Mouse (Mus musculus): ENCODE results near the gene Tbc1d24. TPM values are rescaled to one million over a fixed set of nuclear protein-coding genes. Genes with fewer than 3 reads are reported as not detected.
A peak's percentile ranks its signal among the peaks of the same experiment; 100 is the strongest.

Tbc1d24 gene
- polyA plus RNA-seq, 1 experiment from 2014 or later = 34.7 TPM

DNA sequence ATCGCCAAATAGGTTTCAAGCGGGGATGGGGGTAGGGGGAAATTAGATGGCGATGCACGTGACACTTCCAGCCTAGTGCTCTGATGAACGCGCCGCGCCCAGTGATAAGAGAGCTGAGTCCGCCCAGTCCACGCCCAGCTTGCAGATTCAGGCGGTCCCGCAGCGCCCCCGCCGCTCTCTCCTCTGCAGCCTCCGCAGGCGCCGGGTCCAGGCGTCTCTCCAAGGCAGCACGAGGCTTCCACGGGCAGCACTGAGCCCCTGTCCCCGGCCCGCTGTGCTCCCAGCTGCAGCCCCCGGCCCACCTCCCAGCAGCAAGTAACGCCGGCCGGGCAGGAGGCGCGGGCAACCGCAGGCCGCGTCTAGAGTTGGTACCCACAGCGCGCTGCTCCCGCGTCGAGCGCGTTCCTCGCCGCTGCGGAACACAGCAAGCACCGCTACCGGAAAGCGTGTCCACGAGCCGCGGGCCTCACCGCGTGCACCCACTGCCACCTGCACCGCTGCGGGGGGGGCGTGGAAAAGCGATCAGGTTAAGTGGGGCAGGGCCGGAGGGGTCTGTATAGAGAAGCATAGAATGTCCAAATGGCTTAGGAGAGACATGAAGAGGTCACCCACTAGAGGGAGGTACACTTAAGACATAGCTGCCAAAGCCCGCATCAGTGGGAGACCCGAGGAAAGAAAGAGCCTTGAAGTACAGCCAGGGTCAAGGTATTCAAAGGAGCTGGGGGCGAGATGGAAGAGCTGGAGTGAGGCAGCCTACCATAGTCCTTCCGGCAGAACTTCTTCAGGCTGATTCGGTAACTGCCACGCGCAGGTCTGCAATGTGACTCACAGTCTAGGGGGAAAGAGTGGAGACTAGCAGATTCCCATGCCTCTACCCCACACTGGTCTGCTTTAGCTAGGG is 1.3 kb upstream of the Tbc1d24 start:
- Histone ChIP-seq H3K9me3 (ENCODE audit: control insufficient read depth, low read length) (no peaks in the 10 kb centered on the region), H3K4me3 (ENCODE audit: low read depth, low read length) (peak overlapping the region; percentile 70), H3K4me2 (ENCODE audit: low read depth, low read length) (peak overlapping the region; percentile 92), H3K9ac (replicated peaks; ENCODE audit: low read depth, low read length) (peak overlapping the region; percentile 83), H3K27ac (ENCODE audit: low read depth, low read length) (peak overlapping the region; percentile 72), H3K36me3 (ENCODE audit: control insufficient read depth, insufficient read depth, low read length) (no peaks in the 10 kb centered on the region), H3K27me3 (ENCODE audit: control insufficient read depth, insufficient read depth, low read length) (0 out of 2 replicates have a peak, but pooled peaks cover 4% of the 10 kb centered on the region), H3K4me1 (ENCODE audit: control insufficient read depth, insufficient read depth, low read length) (peaks cover 63% of the 10 kb centered on the region)
- WGBS = 4% methylated on average over 56 of the region's 62 CpGs
- peak; percentile 39; the same call in 1 of the 2 replicates for ATAC-seq (ENCODE audit: low read depth)

- WGBS = 3% methylated on average over 15 of the region's 15 CpGs
- peak overlapping the region; percentile 70 for H3K4me3 ChIP-seq (ENCODE audit: low read depth, low read length)
- H3K9me3 ChIP-seq (ENCODE audit: control insufficient read depth, low read length) = no peaks in the 10 kb centered on the region
- peak; percentile 19 for ATAC-seq (ENCODE audit: low read depth)
- no peaks in the 10 kb centered on the region for H3K36me3 ChIP-seq (ENCODE audit: control insufficient read depth, insufficient read depth, low read length)
- H3K4me2 ChIP-seq (ENCODE audit: low read depth, low read length) = peak overlapping the region; percentile 92
- H3K9ac ChIP-seq (replicated peaks; ENCODE audit: low read depth, low read length) = peak overlapping the region; percentile 83
- 0 out of 2 replicates have a peak, but pooled peaks cover 4% of the 10 kb centered on the region for H3K27me3 ChIP-seq (ENCODE audit: control insufficient read depth, insufficient read depth, low read length)
- H3K27ac ChIP-seq (ENCODE audit: low read depth, low read length) = peak overlapping the region; percentile 72
- H3K4me1 ChIP-seq (ENCODE audit: control insufficient read depth, insufficient read depth, low read length) = peaks cover 56% of the 10 kb centered on the region
These were observed 573 bp upstream of the Tbc1d24 start for GRCm38 (mm10) chr17:24205908-24206361.

- H3K4me2 ChIP-seq (ENCODE audit: low read depth, low read length) = peak overlapping the region; percentile 92
- WGBS = 8% methylated on average over 7 of the region's 7 CpGs
- no peak for ATAC-seq (ENCODE audit: low read depth)
- 0 out of 2 replicates have a peak overlapping the region, but pooled peaks have one; percentile 10 for H3K27ac ChIP-seq (ENCODE audit: low read depth, low read length)
- H3K36me3 ChIP-seq (ENCODE audit: control insufficient read depth, insufficient read depth, low read length) = no peaks in the 10 kb centered on the region
- H3K9ac ChIP-seq (replicated peaks; ENCODE audit: low read depth, low read length) = peak overlapping the region; percentile 83
- H3K27me3 ChIP-seq (ENCODE audit: control insufficient read depth, insufficient read depth, low read length) = 0 out of 2 replicates have a peak, but pooled peaks cover 4% of the 10 kb centered on the region
- peaks cover 55% of the 10 kb centered on the region for H3K4me1 ChIP-seq (ENCODE audit: control insufficient read depth, insufficient read depth, low read length)
- H3K4me3 ChIP-seq (ENCODE audit: low read depth, low read length) = peak overlapping the region; percentile 70
- no peaks in the 10 kb centered on the region for H3K9me3 ChIP-seq (ENCODE audit: control insufficient read depth, low read length)
These were observed 516 bp downstream of the Tbc1d24 start for GRCm38 (mm10) chr17:24204846-24205245.

DNA sequence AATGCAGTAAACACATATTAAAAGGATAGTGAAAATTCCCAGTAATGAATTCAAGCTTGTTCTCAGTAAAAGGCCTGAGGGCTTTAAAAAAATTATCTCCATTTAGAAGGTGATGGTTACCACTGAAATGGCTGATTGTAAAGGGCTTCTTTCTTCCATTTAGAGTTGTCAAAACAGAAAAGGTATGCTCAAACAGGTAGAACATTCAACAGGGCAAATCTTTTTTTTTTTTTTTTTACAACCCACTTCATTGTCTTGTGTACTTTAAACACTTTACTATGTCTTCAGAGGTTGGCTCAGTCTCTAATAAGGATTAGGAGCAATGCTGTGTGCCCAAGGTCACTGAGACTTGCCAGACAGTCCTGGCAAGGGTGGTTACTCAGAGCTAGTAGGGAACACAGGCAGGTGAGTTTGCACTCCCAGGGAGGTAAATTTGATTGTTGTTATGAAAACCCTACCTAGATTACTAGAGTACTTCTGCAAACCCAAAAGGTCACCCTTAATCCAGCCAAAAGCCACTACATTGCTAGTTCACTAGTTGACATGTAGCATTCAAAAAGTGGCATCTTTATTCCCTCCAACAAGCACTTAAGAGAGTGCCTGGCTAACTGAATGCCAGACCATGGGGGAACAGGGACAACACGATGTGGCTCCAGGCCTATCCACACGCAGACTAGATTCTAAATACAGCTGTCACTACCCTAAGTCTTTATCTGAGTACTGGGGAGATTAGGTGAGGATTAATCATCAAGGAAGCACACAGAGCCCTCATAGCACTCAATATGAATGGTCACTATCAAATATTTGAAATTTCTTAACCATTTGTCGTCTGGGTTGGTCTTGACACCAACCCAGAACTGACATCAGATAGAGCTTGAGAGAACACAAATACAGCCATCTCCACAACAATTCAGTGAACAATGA is 1.5 kb downstream of the Tbc1d24 start:
- 84% methylated on average over 3 of the region's 3 CpGs for WGBS
- Histone ChIP-seq H3K9ac (replicated peaks; ENCODE audit: low read depth, low read length) (peak overlapping the region; percentile 83), H3K27me3 (ENCODE audit: control insufficient read depth, insufficient read depth, low read length) (0 out of 2 replicates have a peak, but pooled peaks cover 4% of the 10 kb centered on the region), H3K27ac (ENCODE audit: low read depth, low read length) (no peak overlapping the region), H3K36me3 (ENCODE audit: control insufficient read depth, insufficient read depth, low read length) (no peaks in the 10 kb centered on the region), H3K4me1 (ENCODE audit: control insufficient read depth, insufficient read depth, low read length) (peaks cover 46% of the 10 kb centered on the region), H3K4me2 (ENCODE audit: low read depth, low read length) (peak overlapping the region; percentile 92), H3K4me3 (ENCODE audit: low read depth, low read length) (peak overlapping the region; percentile 70; the same call in 1 of the 2 replicates), H3K9me3 (ENCODE audit: control insufficient read depth, low read length) (no peaks in the 10 kb centered on the region)
- no peak for ATAC-seq (ENCODE audit: low read depth)

DNA sequence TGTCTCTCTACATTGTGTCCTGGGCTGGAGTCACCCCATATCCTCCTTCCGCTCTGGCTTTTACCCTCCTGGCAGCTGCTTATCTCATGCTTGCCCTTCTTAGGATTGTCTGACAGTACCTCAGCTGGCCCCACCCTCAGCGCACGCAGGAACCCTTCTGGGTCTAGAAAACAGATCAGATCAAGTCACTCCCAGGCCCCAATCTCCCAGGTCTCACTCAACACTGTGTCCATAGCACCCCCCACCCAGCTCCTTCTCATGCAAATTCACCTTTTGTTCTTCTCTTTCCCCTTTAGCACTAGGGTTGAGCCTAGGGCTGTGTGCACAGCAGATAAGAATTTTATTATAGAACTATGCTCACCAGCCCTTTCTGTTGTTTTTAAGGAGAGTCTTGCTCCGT is 2.3 kb downstream of the Tbc1d24 start:
- WGBS = 48% methylated on average over 4 of the region's 4 CpGs

GRCm38 (mm10) chr17:24201092-24201491 is 4.3 kb downstream of the Tbc1d24 start:
- ATAC-seq (ENCODE audit: low read depth) = no peak

More for the DNA sequence above, 2.3 kb downstream of the Tbc1d24 start:
- Histone ChIP-seq H3K27me3 (ENCODE audit: control insufficient read depth, insufficient read depth, low read length) (0 out of 2 replicates have a peak, but pooled peaks cover 4% of the 10 kb centered on the region), H3K36me3 (ENCODE audit: control insufficient read depth, insufficient read depth, low read length) (no peaks in the 10 kb centered on the region), H3K27ac (ENCODE audit: low read depth, low read length) (no peak overlapping the region), H3K4me2 (ENCODE audit: low read depth, low read length) (no peak overlapping the region; the same call in 1 of the 2 replicates), H3K4me3 (ENCODE audit: low read depth, low read length) (no peak overlapping the region), H3K9ac (replicated peaks; ENCODE audit: low read depth, low read length) (no peak overlapping the region), H3K4me1 (ENCODE audit: control insufficient read depth, insufficient read depth, low read length) (peaks cover 38% of the 10 kb centered on the region), H3K9me3 (ENCODE audit: control insufficient read depth, low read length) (no peaks in the 10 kb centered on the region)
- no peak for ATAC-seq (ENCODE audit: low read depth)

GRCm38 (mm10) chr17:24199741-24200140 is 5.6 kb downstream of the Tbc1d24 start:
- Histone ChIP-seq H3K36me3 (ENCODE audit: control insufficient read depth, insufficient read depth, low read length) (no peaks in the 10 kb centered on the region), H3K4me1 (ENCODE audit: control insufficient read depth, insufficient read depth, low read length) (peaks cover 13% of the 10 kb centered on the region), H3K27ac (ENCODE audit: low read depth, low read length) (no peak overlapping the region), H3K27me3 (ENCODE audit: control insufficient read depth, insufficient read depth, low read length) (no peaks in the 10 kb centered on the region), H3K4me3 (ENCODE audit: low read depth, low read length) (no peak overlapping the region), H3K9me3 (ENCODE audit: control insufficient read depth, low read length) (no peaks in the 10 kb centered on the region), H3K4me2 (ENCODE audit: low read depth, low read length) (no peak overlapping the region), H3K9ac (replicated peaks; ENCODE audit: low read depth, low read length) (no peak overlapping the region)
- ATAC-seq (ENCODE audit: low read depth) = no peak
- WGBS = 68% methylated on average over 4 of the region's 4 CpGs

More at GRCm38 (mm10) chr17:24201092-24201491, 4.3 kb downstream of the Tbc1d24 start:
- Histone ChIP-seq H3K4me1 (ENCODE audit: control insufficient read depth, insufficient read depth, low read length) (peaks cover 18% of the 10 kb centered on the region), H3K27me3 (ENCODE audit: control insufficient read depth, insufficient read depth, low read length) (no peaks in the 10 kb centered on the region), H3K27ac (ENCODE audit: low read depth, low read length) (no peak overlapping the region), H3K9ac (replicated peaks; ENCODE audit: low read depth, low read length) (no peak overlapping the region), H3K4me2 (ENCODE audit: low read depth, low read length) (no peak overlapping the region), H3K4me3 (ENCODE audit: low read depth, low read length) (no peak overlapping the region), H3K9me3 (ENCODE audit: control insufficient read depth, low read length) (no peaks in the 10 kb centered on the region), H3K36me3 (ENCODE audit: control insufficient read depth, insufficient read depth, low read length) (no peaks in the 10 kb centered on the region)
- 84% methylated on average over 4 of the region's 4 CpGs for WGBS

- Histone ChIP-seq H3K4me2 (ENCODE audit: low read depth, low read length) (no peak overlapping the region), H3K36me3 (ENCODE audit: control insufficient read depth, insufficient read depth, low read length) (no peaks in the 10 kb centered on the region), H3K27me3 (ENCODE audit: control insufficient read depth, insufficient read depth, low read length) (no peaks in the 10 kb centered on the region), H3K4me3 (ENCODE audit: low read depth, low read length) (no peak overlapping the region), H3K27ac (ENCODE audit: low read depth, low read length) (no peak overlapping the region), H3K9me3 (ENCODE audit: control insufficient read depth, low read length) (no peaks in the 10 kb centered on the region), H3K9ac (replicated peaks; ENCODE audit: low read depth, low read length) (no peak overlapping the region), H3K4me1 (ENCODE audit: control insufficient read depth, insufficient read depth, low read length) (peaks cover 8% of the 10 kb centered on the region)
- ATAC-seq (ENCODE audit: low read depth) = no peak
- 88% methylated on average over 4 of the region's 4 CpGs for WGBS
These were observed 6.1 kb downstream of the Tbc1d24 start for GRCm38 (mm10) chr17:24199252-24199651.
